Mouse (Mus musculus) stomach, postnatal 0 days (tissue): ENCODE data around the gene Ppfibp2. TPM values are rescaled to one million over a fixed set of nuclear protein-coding genes. Genes with fewer than 3 reads are reported as not detected.

Experiments
- ATAC-seq: fragments of 200-750 bp; cut with Nextera tagmentation; 2 replicates; pipeline ENCODE4 v1.8.0; 2017; ENCODE audit not compliant: low FRiP score, low TSS enrichment
- DNase-seq: peaks from one replicate; pipeline ENCODE4 v3.0.0-alpha.2; 2016; ENCODE audit warnings: low spot score
- H3K27ac ChIP-seq: fragments of 300-500 bp; sonication (generic); replicated peaks from 2 replicates; pipeline ENCODE4 v1.5.1; 2014; ENCODE audit warnings: mild to moderate bottlenecking, control low read depth
- H3K27me3 ChIP-seq: fragments of 300-500 bp; sonication (generic); 2 replicates; pipeline ENCODE4 v1.6.1; 2014; ENCODE audit warnings: low read length; ENCODE audit not compliant: control insufficient read depth, insufficient read depth
- H3K36me3 ChIP-seq: fragments of 300-500 bp; sonication (generic); 2 replicates; pipeline ENCODE4 v1.6.1; 2014; ENCODE audit warnings: low read length, mixed read lengths; ENCODE audit not compliant: control insufficient read depth, insufficient read depth
- H3K4me1 ChIP-seq: fragments of 300-500 bp; sonication (generic); replicated peaks from 2 replicates; pipeline ENCODE4 v1.6.1; 2014; ENCODE audit warnings: antibody characterized with exemption; ENCODE audit not compliant: control insufficient read depth, insufficient read depth
- H3K4me2 ChIP-seq: fragments of 300-500 bp; sonication (generic); replicated peaks from 2 replicates; pipeline ENCODE4 v1.6.1; 2014; ENCODE audit warnings: low read depth, mild to moderate bottlenecking, control low read depth, moderate library complexity
- H3K4me3 ChIP-seq: fragments of 300-500 bp; sonication (generic); 2 replicates; pipeline ENCODE4 v1.5.1; 2014; ENCODE audit warnings: low read depth, low read length, control low read depth
- H3K9ac ChIP-seq: fragments of 300-500 bp; sonication (generic); 2 replicates; pipeline ENCODE4 v1.6.1; 2014; ENCODE audit warnings: mild to moderate bottlenecking, low read length, control low read depth, mixed read lengths
- H3K9me3 ChIP-seq: fragments of 300-500 bp; sonication (generic); 2 replicates; pipeline ENCODE4 v1.6.1; 2016; ENCODE audit warnings: low read length; ENCODE audit not compliant: control insufficient read depth
- CTCF ChIP-seq: IDR thresholded peaks from 2 replicates; pipeline ENCODE4 v1.5.1; 2016; ENCODE audit warnings: antibody characterized with exemption, low read depth, mild to moderate bottlenecking, moderate library complexity
- EP300 ChIP-seq: optimal IDR thresholded peaks from 2 replicates; pipeline ENCODE3; 2016; ENCODE audit warnings: antibody characterized with exemption
- WGBS: fragments of 180-500 bp; shearing (Covaris S2); extraction: QIAGEN DNeasy Blood & Tissue Kit; methylation state at CpG from one replicate; pipeline ENCODE4 v1.1.7; 2014; 5-methylcytosine and 5-hydroxymethylcytosine counted together
- polyA plus RNA-seq: library from polyadenylated mRNA; unstranded; fragments of >200 nt; fragmentation: Nextera tagmentation; extraction: Ambion mirVana; gene quantifications from 2 replicates; pipeline ENCODE4 v1.2.1, GENCODE M21; 2015

The Ppfibp2 gene
- 17.8 and 19.2 TPM in 2 replicates for polyA plus RNA-seq

DNA sequence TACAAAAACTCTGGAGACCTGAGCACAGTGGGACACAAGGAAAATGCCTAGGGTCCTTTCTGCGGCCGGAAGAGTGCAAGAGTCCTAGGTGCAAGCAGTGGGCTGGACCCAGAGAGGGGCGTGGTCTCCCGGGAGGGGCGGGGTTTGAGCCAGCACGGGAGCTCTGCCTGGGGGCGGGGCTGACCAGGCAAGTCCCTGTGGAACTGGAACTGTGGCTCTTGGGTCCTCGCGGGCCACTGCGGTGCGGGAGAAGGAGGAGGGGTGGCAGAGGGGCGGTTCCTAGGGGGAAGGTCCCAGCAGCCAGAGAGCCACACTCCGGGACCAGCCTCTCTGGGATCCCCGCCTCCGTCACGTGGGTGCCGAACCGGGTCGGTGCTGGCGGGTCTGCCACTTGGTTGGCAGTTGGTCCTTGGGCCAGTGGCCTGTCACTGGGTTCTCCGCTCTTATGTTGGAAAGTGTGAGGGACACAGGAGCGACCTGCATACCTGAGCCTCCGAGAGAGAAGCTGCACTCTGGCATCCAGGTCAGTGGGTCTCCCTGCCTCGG lies at the start of gene Ppfibp2:
TSS of gene Ppfibp2 (plus strand) at position 351 of the 546 bp plus-strand sequence.
- H3K27ac ChIP-seq = peak within 1 kb of the TSS; percentile 56

DNA sequence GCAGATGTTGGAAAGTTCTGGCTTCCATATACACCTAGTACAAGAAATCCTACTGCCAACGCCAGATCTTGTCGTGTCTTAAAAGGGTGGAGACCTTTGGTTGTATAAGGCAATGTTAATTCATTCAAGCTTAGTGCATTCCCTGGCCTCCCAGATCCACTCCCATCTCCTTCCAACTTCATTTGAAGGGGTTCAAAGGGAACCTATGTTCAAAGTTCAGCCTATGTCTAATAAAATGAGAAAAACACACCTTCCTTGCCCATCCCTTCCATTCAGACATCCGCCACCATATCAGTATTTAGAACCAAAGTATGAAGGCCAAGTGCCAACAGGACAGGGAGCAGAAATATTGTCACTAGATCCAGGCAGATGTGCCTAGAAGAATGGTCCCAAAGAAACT lies 47.1 kb upstream of the Ppfibp2 start:
- TF ChIP-seq EP300 (no peak), CTCF (no peak)
- H3K4me2 ChIP-seq = no peak overlapping the region
- ATAC-seq (no peak), DNase-seq (no peak)
- no peaks in the 10 kb centered on the region for H3K27me3 ChIP-seq
- H3K27ac ChIP-seq = no peak overlapping the region
- no peaks in the 10 kb centered on the region for H3K36me3 ChIP-seq
- no peak overlapping the region for H3K4me3 ChIP-seq
- no peak overlapping the region for H3K9ac ChIP-seq
- H3K4me1 ChIP-seq = no peaks in the 10 kb centered on the region
- 91% methylated on average over 3 of the region's 3 CpGs for WGBS
- no peaks in the 10 kb centered on the region for H3K9me3 ChIP-seq

More for the DNA sequence above, at the start of gene Ppfibp2:
- H3K9ac ChIP-seq = peak within 1 kb of the TSS; percentile 61
- peak within 1 kb of the TSS; percentile 54 for H3K4me3 ChIP-seq
- TF ChIP-seq CTCF = no peak
- TF ChIP-seq EP300 = no peak
- WGBS = 2% methylated on average over 19 of the region's 24 CpGs
- H3K27me3 ChIP-seq = no peaks in the 10 kb centered on the region
- peak within 1 kb of the TSS; percentile 94 for H3K4me2 ChIP-seq
- DNase-seq (peak; percentile 98), ATAC-seq (peak; percentile 97)
- no peaks in the 10 kb centered on the region for H3K9me3 ChIP-seq
- H3K36me3 ChIP-seq = no peaks in the 10 kb centered on the region
- peaks cover 3% of the 10 kb centered on the region; the same call in 1 of the 2 replicates for H3K4me1 ChIP-seq

DNA sequence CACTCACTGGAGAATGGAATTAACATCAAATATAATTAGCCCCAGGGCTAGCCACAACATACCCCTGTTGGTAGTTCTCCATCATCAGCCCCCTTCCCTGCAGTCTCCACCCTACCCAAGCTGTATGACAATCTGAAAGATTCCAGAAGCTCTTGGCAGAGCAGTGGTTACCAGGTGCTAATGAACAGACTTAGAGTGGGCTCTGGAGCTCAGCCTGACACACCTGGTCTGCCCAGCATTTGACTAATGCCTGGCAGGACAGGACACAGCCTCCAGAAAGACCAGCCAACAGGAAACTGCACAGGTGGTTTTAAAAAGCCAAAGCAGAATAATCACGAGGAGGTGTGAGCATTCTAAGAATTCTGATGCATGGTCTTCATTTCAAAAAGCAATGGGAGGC lies 41.5 kb upstream of the Ppfibp2 start:
- H3K9me3 ChIP-seq = no peaks in the 10 kb centered on the region
- H3K9ac ChIP-seq = no peak overlapping the region
- H3K36me3 ChIP-seq = no peaks in the 10 kb centered on the region
- WGBS = 55% methylated on average over 1 of the region's 1 CpGs
- no peaks in the 10 kb centered on the region for H3K27me3 ChIP-seq
- DNase-seq (no peak), ATAC-seq (no peak)
- H3K4me1 ChIP-seq = no peaks in the 10 kb centered on the region
- no peak overlapping the region for H3K27ac ChIP-seq
- TF ChIP-seq EP300 = no peak
- TF ChIP-seq CTCF = no peak
- H3K4me2 ChIP-seq = no peak overlapping the region
- H3K4me3 ChIP-seq = no peak overlapping the region

DNA sequence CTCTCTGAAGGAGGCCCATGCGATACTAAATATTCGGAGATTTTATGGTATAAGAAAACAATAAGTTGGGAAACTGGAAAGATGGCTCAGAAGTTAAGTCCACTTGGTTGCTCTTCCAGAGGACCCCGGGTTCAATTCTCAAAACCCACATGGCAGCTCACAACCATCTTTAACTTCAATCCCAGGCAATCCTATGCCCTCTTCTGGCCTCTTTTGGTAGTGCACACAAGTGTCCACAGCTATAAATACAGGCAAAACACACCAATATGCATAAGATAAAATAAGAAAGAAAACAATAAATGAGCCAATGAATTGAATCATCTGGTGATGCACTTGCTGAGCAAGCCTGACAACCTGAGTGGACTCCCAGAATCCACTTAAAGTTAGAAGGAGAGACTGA lies 39.1 kb upstream of the Ppfibp2 start:
- no peaks in the 10 kb centered on the region for H3K36me3 ChIP-seq
- DNase-seq = no peak
- TF ChIP-seq EP300 = no peak
- TF ChIP-seq CTCF = peak; percentile 58
- H3K27ac ChIP-seq = no peak overlapping the region
- no peak overlapping the region for H3K9ac ChIP-seq
- H3K9me3 ChIP-seq = no peaks in the 10 kb centered on the region
- no peaks in the 10 kb centered on the region for H3K27me3 ChIP-seq
- no peak overlapping the region for H3K4me3 ChIP-seq
- H3K4me2 ChIP-seq = no peak overlapping the region
- no peaks in the 10 kb centered on the region for H3K4me1 ChIP-seq
- ATAC-seq = no peak
- 90% methylated on average over 3 of the region's 3 CpGs for whole genome bisulfite sequencing

DNA sequence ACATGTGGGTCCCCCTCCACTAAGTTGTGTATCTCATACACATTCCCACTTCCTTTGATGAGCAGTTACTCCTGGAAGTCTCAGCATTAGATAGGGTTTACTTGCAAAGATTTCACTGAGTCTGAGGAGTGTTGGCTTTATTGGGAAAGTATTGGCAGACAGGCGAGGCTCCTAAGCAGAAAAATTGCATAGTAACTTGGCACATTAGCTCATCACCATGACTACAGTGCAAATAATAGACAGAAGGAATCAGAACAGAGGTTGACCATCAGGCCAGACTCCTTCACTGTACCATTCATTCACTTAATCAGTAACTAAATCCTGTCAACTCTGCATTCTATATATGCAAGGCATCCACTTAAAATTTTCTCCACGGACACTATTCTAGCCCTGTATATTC lies 34.3 kb upstream of the Ppfibp2 start:
- ATAC-seq (no peak), DNase-seq (no peak)
- H3K4me1 ChIP-seq = no peaks in the 10 kb centered on the region
- no peaks in the 10 kb centered on the region for H3K9me3 ChIP-seq
- 30% methylated on average over 2 of the region's 2 CpGs for WGBS
- H3K27me3 ChIP-seq = no peaks in the 10 kb centered on the region
- H3K4me2 ChIP-seq = no peak overlapping the region
- H3K36me3 ChIP-seq = no peaks in the 10 kb centered on the region
- H3K4me3 ChIP-seq = no peak overlapping the region
- no peak overlapping the region for H3K27ac ChIP-seq
- no peak for TF ChIP-seq EP300
- TF ChIP-seq CTCF = no peak
- H3K9ac ChIP-seq = no peak overlapping the region

DNA sequence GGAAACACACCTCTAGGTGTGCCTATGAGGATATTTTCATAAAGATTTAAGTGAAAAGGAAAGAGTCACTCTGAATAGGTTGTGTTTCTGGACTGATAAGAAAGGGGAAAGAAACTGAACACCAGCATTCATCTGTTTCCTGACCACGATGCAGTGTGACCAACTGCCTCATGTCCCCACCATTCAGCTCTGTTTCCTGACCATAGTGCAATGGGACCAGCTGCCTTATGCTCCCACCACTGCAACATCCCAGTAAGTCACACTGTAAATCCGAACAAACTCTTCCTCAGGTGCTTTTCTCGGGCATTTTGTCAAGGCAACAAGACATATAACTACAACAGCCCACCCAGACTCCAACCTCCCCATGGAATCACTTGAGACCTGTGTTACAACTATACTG lies 33.4 kb upstream of the Ppfibp2 start:
- Histone ChIP-seq H3K9ac (no peak overlapping the region), H3K9me3 (no peaks in the 10 kb centered on the region), H3K4me2 (no peak overlapping the region), H3K36me3 (no peaks in the 10 kb centered on the region), H3K27me3 (no peaks in the 10 kb centered on the region), H3K27ac (no peak overlapping the region), H3K4me1 (no peaks in the 10 kb centered on the region), H3K4me3 (no peak overlapping the region)
- ATAC-seq = no peak
- TF ChIP-seq CTCF = no peak
- no peak for TF ChIP-seq EP300
- no peak for DNase-seq
- WGBS = 67% methylated on average over 3 of the region's 3 CpGs
